Mouse (Mus musculus) left cerebral cortex, adult 2 months (tissue): ENCODE results near the gene Uchl3. TPM values are rescaled to one million over a fixed set of nuclear protein-coding genes. Genes with fewer than 3 reads are reported as not detected.
A peak's percentile ranks its signal among the peaks of the same experiment; 100 is the strongest.

Source experiments
- DNase-seq, 2 experiments: peaks; one replicate each; pipeline ENCODE4 v3.0.0; 2021 to 2022; ENCODE audit warnings: low spot score in 2 of 2, mixed read lengths in 1 of 2; ENCODE audit errors: extremely low spot score in 1 of 2
- H3K27ac ChIP-seq: fragments of 200-600 bp; 2 replicates; pipeline ENCODE4 v1.8.1; 2022
- H3K4me3 ChIP-seq: fragments of 200-600 bp; 2 replicates; pipeline ENCODE4 v1.8.1; 2022
- CTCF ChIP-seq: fragments of 200-600 bp; IDR thresholded peaks from 2 replicates; pipeline ENCODE4 v1.8.1; 2022; ENCODE audit warnings: antibody characterized with exemption, mild to moderate bottlenecking, moderate library complexity
- intact Hi-C: fragments of 180-260 bp; cut with DNase I; formaldehyde crosslinking; loops from one replicate; pipeline ENCODE4 v1.15.1; 2025
- long read RNA-seq, 2 experiments: library from polyadenylated mRNA; stranded (forward); transcript quantifications; one replicate each; pipeline ENCODE4 v2.0.0; 2021; ENCODE audit warnings: borderline mapping rate in 2 of 2
- total RNA-seq, 2 experiments: library from RNA; stranded (reverse); gene quantifications; 2 replicates each; pipeline ENCODE4 v1.2.3; 2021

Uchl3 gene
- total RNA-seq = 10 to 100 TPM; 37.5 to 40.1 TPM
- long read RNA-seq, experiment 1, partial matches to known transcripts = 1 of 47 reads
- long read RNA-seq, experiment 1, other reads (novel, unspliced or antisense) = 45 of 47 reads
- long read RNA-seq, experiment 2, partial matches to known transcripts = 2 of 35 reads
- long read RNA-seq, experiment 2, other reads (novel, unspliced or antisense) = 33 of 35 reads

- peak; percentile 95 to 99 for DNase-seq
- no peak; the same call in none of the 2 replicates for TF ChIP-seq CTCF
- Histone ChIP-seq H3K27ac (peak within 1 kb of the TSS; percentile 99), H3K4me3 (peak within 1 kb of the TSS; percentile 94)
- intact Hi-C loops = loop anchor here (2.0 to 5.0 kb wide), 3 partner anchors 45 to 197 kb away; partner anchors contain the start of gene Tbc1d4
Observed at GRCm38 (mm10) chr14:101653581-101654525, at the start of gene Uchl3. Gene Uchl3, plus strand, starts transcription at chr14:101653967.

- Histone ChIP-seq H3K4me3 (no peak overlapping the region), H3K27ac (no peak overlapping the region)
- intact Hi-C loops = loop anchor here (5.0 kb wide), 1 partner anchor 144 kb away; no protein-coding TSS in a partner anchor
- peak; percentile 25 for TF ChIP-seq CTCF
- DNase-seq = no peak
Observed at GRCm38 (mm10) chr14:101605843-101606242, 47.9 kb upstream of the Uchl3 start.

GRCm38 (mm10) chr14:101607631-101608518, 45.9 kb upstream of the Uchl3 start:
- intact Hi-C loops = loop anchor here (2.0 to 5.0 kb wide), 2 partner anchors 45 to 146 kb away; partner anchors contain the start of gene Uchl3
- Histone ChIP-seq H3K4me3 (peak overlapping the region; percentile 77), H3K27ac (peak overlapping the region; percentile 70)
- peak; percentile 17 to 19 for DNase-seq
- no peak; the same call in 1 of the 2 replicates for TF ChIP-seq CTCF

- Histone ChIP-seq H3K4me3 (peak within 1 kb of the TSS; percentile 77), H3K27ac (peak within 1 kb of the TSS; percentile 70)
- intact Hi-C loops = loop anchor here (1.0 to 5.0 kb wide), 3 partner anchors 44 to 146 kb away; partner anchors contain the start of gene Uchl3
- TF ChIP-seq CTCF = peak; percentile 80
- DNase-seq = peak; percentile 57 to 63
Observed at GRCm38 (mm10) chr14:101608519-101609368, 45.0 kb upstream of the Uchl3 start, which contains the start of gene Tbc1d4. Gene Tbc1d4, minus strand, starts transcription at chr14:101609191.

- TF ChIP-seq CTCF = no peak
- intact Hi-C loops = no loop called here
- no peak overlapping the region for H3K4me3 ChIP-seq
- no peak for DNase-seq
- no peak overlapping the region for H3K27ac ChIP-seq
Observed at GRCm38 (mm10) chr14:101610701-101611100, 43.1 kb upstream of the Uchl3 start.

- no peak for DNase-seq
- no peak for TF ChIP-seq CTCF
- H3K4me3 ChIP-seq = no peak overlapping the region
- H3K27ac ChIP-seq = no peak overlapping the region
- intact Hi-C loops = no loop called here
Observed at GRCm38 (mm10) chr14:101613206-101613605, 40.6 kb upstream of the Uchl3 start.

GRCm38 (mm10) chr14:101616178-101616577, 37.6 kb upstream of the Uchl3 start:
- no peak for DNase-seq
- Histone ChIP-seq H3K4me3 (no peak overlapping the region), H3K27ac (no peak overlapping the region)
- intact Hi-C loops = no loop called here
- TF ChIP-seq CTCF = no peak

- TF ChIP-seq CTCF = no peak
- Histone ChIP-seq H3K4me3 (no peak overlapping the region), H3K27ac (no peak overlapping the region)
- no peak for DNase-seq
- intact Hi-C loops = no loop called here
Observed at GRCm38 (mm10) chr14:101617680-101618079, 36.1 kb upstream of the Uchl3 start.

- intact Hi-C loops = no loop called here
- no peak for TF ChIP-seq CTCF
- Histone ChIP-seq H3K27ac (no peak overlapping the region), H3K4me3 (no peak overlapping the region)
- DNase-seq = no peak
Observed at GRCm38 (mm10) chr14:101630548-101630947, 23.2 kb upstream of the Uchl3 start.

- Histone ChIP-seq H3K4me3 (no peak overlapping the region), H3K27ac (no peak overlapping the region)
- intact Hi-C loops = no loop called here
- no peak for DNase-seq
- peak; percentile 22 for TF ChIP-seq CTCF
Observed at GRCm38 (mm10) chr14:101635765-101636164, 18.0 kb upstream of the Uchl3 start.
